ENCODE assay signal across 24 mouse cellular contexts in genomic region chr1:87863602-87864001, GRCm38 (mm10).
"Had no signal": no experiment of that assay in that cellular context is flagged by ENCODE, and none has a peak within 500 bp of the region (broad histone marks: within the 10 kb centered on the region; RNA-seq: fewer than 3 reads in every experiment).

No protein-coding gene starts in this region.

- H3K4me3 ChIP-seq: heart, adult 2 months; heart, embryonic 13.5 days; heart, embryonic 15.5 days; hindbrain, embryonic 13.5 days; hindbrain, embryonic 15.5 days; kidney, embryonic 15.5 days; left cerebral cortex, adult 2 months; limb, embryonic 10.5 days; limb, embryonic 12.5 days; liver, embryonic 13.5 days; liver, embryonic 15.5 days had no signal

- ATAC-seq: hindbrain, postnatal 0 days; intestine, embryonic 16.5 days had no signal

- H3K36me3 ChIP-seq: heart, embryonic 13.5 days; heart, embryonic 15.5 days; hindbrain, embryonic 13.5 days; hindbrain, embryonic 15.5 days; kidney, embryonic 15.5 days; limb, embryonic 10.5 days; limb, embryonic 12.5 days; liver, embryonic 13.5 days; liver, embryonic 15.5 days had no signal

- DNase-seq: gastrocnemius, postnatal 14 days; gastrocnemius, postnatal 36 days; heart, adult 2 months; heart, postnatal 14 days; heart, postnatal 36 days; kidney, adult 11 months; kidney, adult 2 months; kidney, adult 9 months; kidney, postnatal 14 days; kidney, postnatal 36 days; layer of hippocampus, adult 9-11 months; liver; liver, embryonic 13.5 days had no signal

- H3K4me1 ChIP-seq: limb, embryonic 12.5 days had no signal

- H3K9me3 ChIP-seq: heart, embryonic 13.5 days; heart, embryonic 15.5 days; hindbrain, embryonic 13.5 days; hindbrain, embryonic 15.5 days; kidney, embryonic 15.5 days; limb, embryonic 10.5 days; limb, embryonic 12.5 days; liver, embryonic 13.5 days; liver, embryonic 15.5 days had no signal

- H3K27me3 ChIP-seq: heart, embryonic 13.5 days; heart, embryonic 15.5 days; hindbrain, embryonic 13.5 days; hindbrain, embryonic 15.5 days; kidney, embryonic 15.5 days; limb, embryonic 12.5 days; liver, embryonic 13.5 days; liver, embryonic 15.5 days had no signal
